Mouse (Mus musculus) cerebellum, adult 9-11 months (tissue): ENCODE measurements around the gene Usp15.
A peak's percentile ranks its signal among the peaks of the same experiment; 100 is the strongest.

Experiments used
- DNase-seq: peaks from one replicate; pipeline ENCODE4 v3.0.0; 2022

Gene Usp15

DNA sequence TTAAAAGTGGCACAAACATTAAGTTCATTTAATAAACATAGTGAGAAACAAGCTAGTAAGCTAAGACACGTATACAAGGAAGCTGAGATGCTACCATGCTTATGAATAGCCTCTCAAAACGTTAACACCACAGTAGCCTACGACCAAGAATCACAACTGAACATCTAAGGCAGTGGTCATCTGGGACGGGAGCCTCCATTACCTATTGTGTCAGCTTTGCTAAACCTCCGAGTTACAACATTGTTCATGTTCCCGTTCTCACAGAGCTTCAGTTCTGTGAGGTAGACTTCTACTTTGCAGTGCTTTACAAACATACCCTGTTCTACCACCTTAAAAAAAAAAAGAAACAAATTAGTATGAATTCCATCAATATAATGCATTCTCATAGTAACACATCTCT, 25.9 kb downstream of the Usp15 start:
- no peak for DNase-seq

GRCm38 (mm10) chr10:123165542-123165941, 31.3 kb downstream of the Usp15 start:
- no peak for DNase-seq

- no peak for DNase-seq
Observed at GRCm38 (mm10) chr10:123160508-123160907, 36.3 kb downstream of the Usp15 start.

GRCm38 (mm10) chr10:123159316-123159715, 37.5 kb downstream of the Usp15 start:
- no peak for DNase-seq

DNA sequence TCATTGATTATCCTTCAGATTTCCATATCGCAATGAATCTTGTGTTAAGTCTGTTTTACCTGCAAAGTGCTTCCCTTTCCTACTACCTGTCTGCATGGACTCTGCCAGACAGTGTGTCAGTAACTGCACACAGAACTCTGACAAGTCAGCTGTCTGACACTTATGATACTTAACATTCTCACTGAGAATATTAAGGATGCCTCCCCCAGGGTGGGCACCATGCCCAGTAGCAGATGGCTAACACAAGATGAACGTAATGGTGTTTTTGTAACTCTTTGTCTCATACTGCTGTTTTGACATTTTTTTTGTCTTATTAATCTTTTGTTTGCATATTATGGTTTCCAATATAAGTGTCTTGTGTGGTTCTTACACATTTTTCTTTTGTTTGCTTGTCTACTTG, 40.4 kb downstream of the Usp15 start:
- no peak for DNase-seq

- DNase-seq = no peak
Observed at GRCm38 (mm10) chr10:123155764-123156163, 41.0 kb downstream of the Usp15 start.

GRCm38 (mm10) chr10:123153321-123153720, 43.5 kb downstream of the Usp15 start:
- no peak for DNase-seq

- no peak for DNase-seq
Observed at GRCm38 (mm10) chr10:123148025-123148814, 48.6 kb downstream of the Usp15 start.

- DNase-seq = no peak
Observed at GRCm38 (mm10) chr10:123147180-123147579, 49.6 kb downstream of the Usp15 start.

DNA sequence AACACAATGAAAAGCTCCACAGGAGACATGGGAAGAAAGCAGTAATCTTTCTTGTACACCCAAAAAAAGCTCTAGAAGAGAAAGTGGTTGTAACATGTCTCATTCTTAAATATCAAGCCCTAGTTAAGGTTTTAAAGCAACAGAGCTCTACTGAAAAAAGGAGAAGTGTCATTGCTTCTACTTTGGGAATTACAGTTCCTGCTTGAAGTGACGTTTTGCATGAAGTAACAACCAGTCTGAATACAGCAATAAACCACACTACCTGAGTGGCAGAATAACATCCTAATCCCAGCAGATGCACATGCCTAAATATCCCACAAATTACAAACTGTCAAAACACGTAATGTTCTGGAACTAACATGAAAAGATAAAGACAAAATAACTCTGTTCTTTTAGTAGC, 50.4 kb downstream of the Usp15 start:
- DNase-seq = no peak

DNA sequence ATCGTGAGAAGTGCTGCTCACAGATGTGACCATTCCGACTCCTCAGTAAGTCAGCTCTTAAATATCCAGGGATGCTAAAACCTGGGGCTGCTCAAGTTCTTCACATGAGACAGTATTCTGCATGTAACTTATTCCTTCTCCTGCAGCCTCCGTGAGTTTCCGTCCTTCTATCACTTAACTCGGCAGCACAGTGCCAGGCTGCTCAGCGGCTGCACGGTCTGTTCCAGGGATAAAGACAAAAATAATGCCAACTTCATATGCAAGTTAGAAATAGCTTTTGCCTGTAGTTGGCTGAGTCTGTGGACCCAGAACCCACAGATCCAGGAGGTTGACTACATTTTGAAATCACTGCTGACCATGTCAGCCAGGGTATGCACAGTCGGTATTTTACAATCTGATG, 52.5 kb downstream of the Usp15 start:
- DNase-seq = no peak

- peak; percentile 42 for DNase-seq
Observed at GRCm38 (mm10) chr10:123142395-123143050, 54.3 kb downstream of the Usp15 start.

DNA sequence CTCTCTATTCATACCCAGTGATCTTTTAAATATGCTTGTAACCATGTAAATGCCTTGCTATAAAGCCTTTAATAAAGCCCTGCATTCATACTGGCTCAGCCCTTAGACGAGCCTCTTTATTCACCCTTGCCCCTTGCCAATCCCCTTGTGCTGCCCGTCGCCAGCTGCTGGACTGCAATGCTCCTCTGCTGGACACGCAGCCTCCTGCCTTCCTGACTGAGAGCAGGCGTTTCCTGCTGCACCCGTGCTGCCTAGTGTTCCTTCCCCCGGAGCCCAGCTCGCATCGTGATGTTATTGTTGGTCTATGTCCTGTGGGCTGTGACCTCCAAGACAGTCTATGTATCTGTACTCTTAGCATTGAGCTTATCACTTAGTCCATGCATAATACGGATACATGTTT, 61.0 kb downstream of the Usp15 start:
- DNase-seq = no peak

GRCm38 (mm10) chr10:123131487-123131886, 65.3 kb downstream of the Usp15 start:
- DNase-seq = no peak

DNA sequence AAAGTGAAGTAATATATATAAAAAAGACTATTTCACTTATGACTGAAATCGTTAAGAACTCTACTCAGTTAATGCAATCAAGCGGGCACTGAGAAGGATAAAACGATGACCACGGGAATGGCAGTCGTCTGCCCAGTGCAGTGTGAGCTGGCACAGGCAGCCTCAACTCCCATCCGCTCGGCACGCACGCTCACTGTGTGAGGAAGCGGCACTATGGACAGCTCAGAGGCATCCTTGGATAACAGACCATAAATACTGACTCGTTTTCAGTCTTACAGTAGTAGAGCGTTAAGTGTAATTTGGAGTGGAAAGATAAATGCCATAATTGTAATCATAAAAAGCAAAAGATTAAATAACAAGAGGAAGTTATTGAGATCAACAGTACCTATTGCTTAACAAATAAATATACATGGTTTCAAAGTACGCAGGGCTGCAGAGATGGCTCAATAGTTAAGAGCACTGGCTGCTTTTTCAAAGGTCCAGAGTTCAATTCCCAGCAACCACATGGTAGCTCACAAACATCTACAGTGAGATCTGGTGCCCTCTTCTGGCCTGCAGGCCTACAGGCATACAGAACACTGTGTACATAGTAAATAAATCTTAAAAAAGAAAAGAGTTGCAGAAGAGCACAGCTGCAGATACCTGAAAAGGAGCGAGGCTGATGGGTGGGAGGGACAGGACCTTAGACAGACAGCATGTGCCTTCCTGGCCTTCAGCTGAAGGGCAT, 76.0 kb downstream of the Usp15 start:
- no peak for DNase-seq

- DNase-seq = no peak
Observed at GRCm38 (mm10) chr10:123116861-123117260, 79.9 kb downstream of the Usp15 start.

DNA sequence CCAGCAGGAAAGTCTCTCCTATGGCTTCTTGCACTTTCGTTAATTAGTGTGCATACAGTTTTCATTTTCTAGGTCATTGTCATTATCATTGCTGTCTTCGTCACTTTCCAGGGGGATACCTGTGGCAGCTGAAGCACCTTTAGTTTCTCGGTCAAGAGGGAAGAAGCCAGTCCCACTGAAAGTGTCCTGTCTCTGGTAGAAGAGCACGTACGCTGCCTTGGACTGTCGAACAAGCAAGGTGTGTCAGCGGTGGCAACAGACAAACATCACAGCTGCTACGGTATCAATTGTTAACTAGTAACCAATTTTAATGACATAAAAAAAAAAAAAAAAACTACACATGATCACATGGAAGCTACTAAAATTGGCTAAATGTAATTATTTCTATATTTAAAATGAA, 83.3 kb downstream of the Usp15 start:
- no peak for DNase-seq

DNA sequence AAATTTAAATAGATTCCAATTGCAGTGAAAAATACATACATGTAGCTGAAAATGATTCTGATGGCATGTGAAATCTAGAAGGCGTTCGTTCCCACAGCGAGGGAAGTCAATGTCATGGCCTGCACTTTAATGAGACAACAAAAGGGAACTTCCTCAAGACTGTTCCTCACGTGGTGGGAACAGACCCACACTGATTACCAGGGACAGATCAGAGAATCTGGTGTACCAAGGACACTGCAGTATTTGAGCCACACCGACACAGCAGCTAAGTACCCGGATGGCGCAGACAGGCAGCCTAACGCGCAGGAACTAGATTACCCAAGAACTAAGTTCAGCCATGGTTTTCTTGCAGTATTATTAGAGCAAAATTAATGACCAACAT, 84.0 kb downstream of the Usp15 start:
- no peak for DNase-seq

DNA sequence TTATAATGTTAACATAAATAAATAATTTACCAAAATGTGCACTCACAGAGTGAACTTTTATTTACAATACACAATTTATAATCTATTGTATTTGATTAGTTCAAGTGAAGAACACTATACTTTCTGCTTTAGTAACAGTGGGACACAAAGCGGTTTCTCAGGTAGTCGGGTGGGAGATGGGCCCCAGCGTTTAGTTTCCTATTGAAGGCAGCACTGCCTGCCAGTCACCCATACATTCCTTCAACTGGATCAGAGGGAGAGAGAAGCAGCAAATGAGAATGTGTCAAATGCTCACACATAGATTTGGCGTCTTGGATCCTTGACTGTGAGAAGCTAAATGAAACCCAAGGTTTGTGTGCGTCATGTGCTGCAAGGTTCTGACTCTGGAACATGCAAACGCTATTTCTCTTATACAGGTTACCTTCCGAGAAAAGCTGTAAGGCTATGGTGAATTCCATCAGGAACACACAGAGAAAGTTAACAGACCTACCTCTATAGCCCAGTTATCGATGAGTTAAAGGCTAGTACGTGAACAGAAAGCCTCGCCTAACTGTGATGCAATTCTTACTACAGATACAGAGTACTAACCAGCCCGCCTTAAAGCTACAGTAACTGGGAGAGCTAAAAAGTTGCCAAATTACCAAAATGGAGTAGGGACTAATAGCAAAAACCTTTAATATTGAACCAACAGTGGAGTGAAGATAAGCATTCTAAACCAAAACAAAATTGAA, 84.6 kb downstream of the Usp15 start:
- DNase-seq = no peak

- DNase-seq = no peak
Observed at GRCm38 (mm10) chr10:123110548-123110947, 86.2 kb downstream of the Usp15 start.

GRCm38 (mm10) chr10:123108527-123108926, 88.3 kb downstream of the Usp15 start:
- DNase-seq = no peak

DNA sequence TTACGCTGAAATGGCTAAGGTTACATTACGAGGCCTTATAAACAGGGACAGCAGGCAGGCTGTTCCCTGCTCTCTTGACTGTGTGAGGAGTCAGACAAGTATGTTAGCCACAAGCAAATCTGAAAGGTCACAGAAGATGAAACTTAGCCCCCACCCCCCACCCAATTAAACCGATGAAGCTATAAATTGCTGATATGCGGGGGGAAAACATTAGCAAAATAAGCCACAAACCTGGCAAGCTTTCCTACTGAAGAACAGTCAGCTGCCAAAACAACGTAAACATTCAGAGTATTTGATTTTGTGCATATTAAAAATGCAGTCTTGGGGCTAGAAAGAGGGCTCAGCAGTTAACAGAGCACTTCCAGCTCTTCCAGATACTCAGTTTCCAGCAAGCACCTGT, 88.7 kb downstream of the Usp15 start:
- no peak for DNase-seq

DNA sequence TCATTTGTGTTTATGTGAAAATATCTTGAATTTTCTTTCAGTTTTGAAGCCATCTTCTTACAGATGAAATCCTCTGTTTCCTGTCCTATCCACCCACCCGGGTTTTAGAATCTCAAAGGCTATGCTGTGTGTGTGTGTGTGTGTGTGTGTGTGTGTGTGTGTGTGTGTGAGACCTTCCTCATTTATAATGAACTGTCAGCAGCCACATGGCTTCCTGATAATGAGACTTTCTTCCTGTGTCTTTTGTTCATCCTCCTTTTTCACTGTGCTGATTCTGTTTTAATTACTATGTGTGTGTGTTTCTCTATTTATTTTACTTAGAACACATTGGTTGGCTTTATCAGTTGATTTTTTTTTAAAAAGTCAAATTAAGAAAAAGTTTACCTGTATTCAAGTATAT, 95.5 kb downstream of the Usp15 start:
- DNase-seq = no peak
